Mouse (Mus musculus): ENCODE data around the gene Tubgcp6. TPM values are rescaled to one million over a fixed set of nuclear protein-coding genes. Genes with fewer than 3 reads are reported as not detected.

Gene Tubgcp6
- total RNA-seq, 2 experiments from 2014 or later: 26.5 to 30.0 TPM

DNA sequence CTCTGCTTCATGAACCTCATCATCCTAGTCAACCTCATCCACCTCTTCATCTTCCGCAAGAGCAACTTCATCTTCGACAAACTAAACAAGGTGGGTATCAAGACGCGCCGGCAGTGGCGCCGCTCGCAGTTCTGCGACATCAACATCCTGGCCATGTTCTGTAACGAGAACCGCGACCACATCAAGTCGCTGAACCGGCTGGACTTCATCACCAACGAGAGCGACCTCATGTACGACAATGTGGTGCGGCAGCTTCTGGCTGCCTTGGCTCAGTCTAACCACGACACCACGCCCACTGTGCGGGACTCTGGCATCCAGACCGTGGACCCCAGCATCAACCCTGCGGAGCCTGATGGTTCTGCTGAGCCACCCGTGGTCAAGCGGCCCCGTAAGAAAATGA is 54.7 kb downstream of the Tubgcp6 start:
- DNase-seq (ENCODE audit: low spot score in 2 of 2): no peak

DNA sequence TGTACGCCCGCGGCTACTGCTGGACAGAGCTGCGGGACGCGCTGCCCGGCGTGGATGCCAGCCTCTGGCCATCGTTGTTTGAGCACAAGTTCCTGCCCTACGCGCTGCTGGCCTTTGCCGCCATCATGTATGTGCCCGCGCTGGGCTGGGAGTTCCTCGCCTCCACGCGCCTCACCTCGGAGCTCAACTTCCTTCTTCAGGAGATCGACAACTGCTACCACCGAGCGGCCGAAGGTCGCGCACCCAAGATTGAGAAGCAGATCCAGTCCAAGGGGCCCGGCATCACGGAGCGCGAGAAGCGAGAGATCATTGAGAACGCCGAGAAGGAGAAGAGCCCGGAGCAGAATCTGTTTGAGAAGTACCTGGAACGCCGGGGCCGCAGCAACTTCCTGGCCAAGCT is 55.3 kb downstream of the Tubgcp6 start:
- DNase-seq (ENCODE audit: low spot score in 2 of 2): no peak

DNA sequence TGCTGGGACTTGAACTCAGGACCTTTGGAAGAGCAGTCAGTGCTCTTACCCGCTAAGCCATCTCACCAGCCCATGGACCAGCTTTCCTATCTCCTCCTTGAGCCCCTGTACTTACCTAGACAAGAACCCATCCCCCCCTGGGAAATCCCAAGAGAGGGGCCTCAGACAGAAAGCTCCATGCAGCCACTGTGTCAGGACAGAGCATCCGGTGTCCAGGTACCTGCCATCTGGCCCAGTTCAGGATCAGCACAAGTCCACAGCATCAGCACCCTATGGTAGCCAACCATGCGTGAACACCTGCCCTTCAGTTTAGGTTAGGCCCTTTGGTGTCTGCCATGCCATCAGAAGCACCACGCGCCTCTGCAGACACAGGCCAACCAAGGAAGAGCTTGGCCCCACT is 58.0 kb downstream of the Tubgcp6 start:
- peak in 1 of 2 experiments; percentile 10 for DNase-seq (ENCODE audit: low spot score in 2 of 2)

DNA sequence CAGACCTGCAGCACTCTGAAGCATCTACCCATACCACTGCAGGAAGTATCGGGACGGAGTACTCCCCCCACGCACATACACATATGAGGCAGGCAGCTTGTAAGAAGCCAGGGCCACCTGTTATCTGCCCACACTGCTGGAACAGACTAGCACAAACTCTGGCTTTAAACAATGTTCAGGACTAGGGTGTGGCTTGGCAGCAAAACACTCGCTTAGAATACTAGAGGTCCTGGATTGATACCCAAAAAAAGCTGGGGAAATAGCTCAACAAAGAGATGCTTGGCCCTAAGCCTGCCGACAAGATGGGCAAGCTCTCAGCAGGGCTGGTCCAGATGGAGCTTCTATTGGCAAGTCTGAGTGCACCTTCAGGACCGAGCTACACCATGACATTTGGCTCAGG is 59.4 kb downstream of the Tubgcp6 start:
- DNase-seq (ENCODE audit: low spot score in 2 of 2): peak in 1 of 2 experiments; percentile 56

DNA sequence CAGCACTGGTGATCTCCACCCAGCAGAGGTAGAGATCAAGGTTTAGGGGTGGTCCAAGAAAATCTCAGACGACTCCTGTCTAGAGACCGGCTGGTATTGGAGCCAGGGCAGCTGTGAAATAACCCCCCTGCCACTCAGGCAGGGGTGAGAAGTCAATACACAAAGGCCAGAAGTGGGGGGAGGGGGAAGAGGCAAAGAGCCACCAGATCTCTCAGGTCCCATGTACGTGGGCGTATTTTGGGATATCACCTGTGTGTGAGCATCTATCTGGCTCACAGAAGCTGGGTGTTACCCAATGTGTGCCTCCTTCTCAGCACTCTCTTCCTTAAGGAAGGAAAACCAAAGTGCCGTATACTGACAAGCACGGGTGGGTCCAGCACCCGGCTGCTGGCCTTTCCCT is 59.9 kb downstream of the Tubgcp6 start:
- DNase-seq (ENCODE audit: low spot score in 2 of 2): no peak

DNA sequence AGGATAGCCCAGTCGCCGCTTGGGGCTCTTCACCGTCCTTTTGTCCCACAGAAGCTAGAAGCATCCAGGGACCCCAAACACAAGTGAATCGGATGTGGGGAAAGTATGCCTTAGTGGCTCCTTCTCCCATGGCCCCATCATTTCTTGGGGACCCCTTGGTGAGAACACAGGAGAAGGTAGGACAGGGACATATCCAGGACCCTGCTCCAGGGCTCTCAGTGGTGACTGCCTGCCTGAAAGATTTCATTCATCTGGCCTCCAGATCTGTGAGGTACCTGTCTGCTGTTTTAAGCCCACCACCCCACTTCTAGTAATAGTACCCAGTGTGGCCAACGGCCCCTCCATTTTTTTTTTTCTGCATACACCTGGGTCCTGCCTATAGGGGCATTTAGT is 60.4 kb downstream of the Tubgcp6 start:
- DNase-seq (ENCODE audit: low spot score in 2 of 2): peak in 1 of 2 experiments; percentile 11

DNA sequence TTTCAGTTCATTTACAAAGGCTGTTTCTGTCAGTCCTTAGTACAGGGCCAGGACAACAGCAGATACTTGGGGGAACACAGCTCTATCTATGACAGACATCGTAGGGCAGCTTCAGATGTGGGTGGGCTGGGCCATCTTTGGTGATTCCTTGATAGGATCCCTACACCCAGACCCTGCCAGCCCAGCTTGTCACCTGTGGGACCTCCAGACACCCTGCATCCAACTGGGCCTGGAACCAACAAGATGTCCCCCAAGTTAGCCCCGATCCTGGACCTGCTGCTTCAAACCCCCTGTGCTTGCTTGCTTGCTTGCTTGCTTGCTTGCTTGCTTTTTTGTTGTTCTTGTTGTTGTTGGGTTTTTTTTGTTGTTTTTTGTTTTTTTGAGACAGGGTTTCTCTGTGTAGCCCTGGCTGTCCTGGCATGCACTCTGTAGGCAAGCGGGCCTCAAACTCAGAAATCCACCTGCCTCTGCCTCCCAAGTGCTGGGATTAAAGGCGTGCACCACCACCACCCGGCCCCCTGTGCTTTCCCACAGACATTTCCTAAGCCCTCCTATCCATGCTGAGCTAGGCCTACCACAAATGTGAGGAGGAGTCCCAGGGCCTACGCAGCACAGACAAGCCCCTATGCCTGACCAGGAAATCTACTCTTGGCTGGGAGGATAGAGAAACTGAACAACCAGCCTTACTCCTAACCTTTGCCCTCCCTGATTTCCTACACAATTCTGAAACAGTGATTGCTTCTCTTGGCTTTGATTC is 61.0 kb downstream of the Tubgcp6 start:
- peak in 1 of 2 experiments; percentile 11 for DNase-seq (ENCODE audit: low spot score in 2 of 2)

DNA sequence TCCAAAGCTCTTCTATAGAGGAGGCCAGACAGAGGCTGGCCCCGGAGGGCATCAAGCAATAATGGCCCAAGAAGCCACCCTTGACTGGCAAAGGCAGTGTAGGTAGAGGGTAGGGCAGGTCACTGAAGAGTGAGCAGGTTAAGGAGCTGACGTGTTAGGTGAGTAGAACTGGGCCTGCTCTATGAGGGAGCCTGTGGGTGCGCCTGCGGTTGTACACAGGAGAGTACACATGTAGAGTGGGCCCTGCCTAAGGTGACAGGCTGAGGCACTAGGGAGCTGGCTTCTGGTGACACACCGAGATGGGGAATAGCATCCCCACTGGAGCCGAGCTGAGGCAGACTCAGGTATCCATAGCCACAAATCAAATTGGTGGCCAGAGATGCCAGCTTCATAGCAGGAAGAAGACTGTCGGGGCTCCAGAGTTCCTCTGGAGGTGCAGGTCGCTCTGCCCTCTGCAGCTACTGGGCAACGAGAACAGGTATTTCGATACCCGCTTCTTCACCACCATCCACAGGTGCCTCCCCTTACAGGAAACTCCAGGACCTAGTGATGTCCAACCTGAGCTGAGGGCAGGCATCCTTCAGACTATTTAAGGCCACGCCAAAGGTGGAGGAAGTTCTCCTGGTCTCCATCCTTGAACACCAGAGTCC is 62.0 kb downstream of the Tubgcp6 start:
- DNase-seq (ENCODE audit: low spot score in 2 of 2): peak in 1 of 2 experiments; percentile 22

DNA sequence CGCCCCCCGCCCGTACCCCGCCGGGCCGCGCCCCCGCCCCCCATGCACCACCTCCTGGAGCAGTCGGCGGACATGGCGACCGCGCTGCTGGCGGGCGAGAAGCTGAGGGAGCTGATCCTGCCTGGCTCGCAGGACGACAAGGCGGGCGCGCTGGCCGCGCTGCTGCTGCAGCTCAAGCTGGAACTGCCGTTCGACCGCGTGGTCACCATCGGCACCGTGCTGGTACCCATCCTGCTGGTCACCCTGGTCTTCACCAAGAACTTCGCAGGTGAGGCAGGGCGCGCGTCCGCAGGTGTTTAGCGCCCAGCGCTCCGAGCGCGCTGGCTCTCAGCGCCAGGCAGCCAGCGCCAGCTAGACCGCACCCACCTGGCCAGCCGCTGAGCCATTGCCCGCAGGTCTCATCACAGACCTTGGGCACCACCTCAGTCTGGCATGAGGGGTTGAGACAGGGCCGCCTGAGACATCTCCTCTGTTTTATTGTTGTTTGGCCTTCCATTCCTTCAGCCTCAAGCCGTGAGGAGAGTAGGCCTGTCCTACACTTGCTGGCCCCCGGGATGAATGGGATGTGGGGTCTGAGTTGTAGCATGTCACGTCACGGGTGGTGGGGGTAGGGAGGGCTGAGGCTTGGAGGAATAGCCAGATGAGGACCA is 62.8 kb downstream of the Tubgcp6 start:
- peak in 1 of 2 experiments; percentile 59 for DNase-seq (ENCODE audit: low spot score in 2 of 2)

DNA sequence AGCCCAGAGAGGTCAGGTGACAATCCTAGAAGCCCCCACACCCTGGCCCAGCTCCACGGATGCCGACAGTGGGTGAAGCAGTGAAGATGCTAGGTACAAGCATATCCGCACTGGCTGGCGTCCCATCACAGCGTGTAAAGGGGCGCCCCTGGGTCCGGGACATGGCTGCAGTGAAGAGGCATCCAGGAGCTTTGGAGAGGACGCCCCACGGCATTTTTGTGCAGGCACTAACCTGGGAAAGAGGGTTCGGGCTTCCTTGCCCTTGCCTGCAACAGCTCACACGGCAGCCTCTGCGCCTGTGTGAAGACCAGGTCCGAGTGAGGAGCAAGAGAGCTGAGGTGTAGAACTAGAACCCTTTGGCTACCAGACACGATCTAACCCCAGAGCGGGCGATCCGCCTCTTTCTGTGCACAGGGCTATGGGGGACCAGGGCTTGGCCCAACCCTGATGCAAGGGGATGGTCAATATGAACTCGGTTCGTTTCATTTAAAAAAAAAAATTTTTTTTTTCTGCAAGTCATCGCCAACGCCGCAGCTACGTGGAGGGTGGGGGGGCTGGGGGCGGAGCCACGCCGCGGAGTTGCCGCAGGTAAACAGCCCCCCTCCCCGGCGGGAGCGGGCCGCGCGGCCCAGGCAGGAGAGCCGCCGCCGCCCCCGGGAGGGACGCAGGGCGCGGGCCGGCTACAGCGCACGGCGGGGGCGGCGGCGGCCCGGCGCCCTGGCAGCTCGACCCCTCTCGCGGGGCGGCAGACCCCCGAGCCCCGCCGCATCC is 63.6 kb downstream of the Tubgcp6 start, which contains the start of gene Panx2:
Panx2 (plus strand) TSS at position 574 of the 771 bp plus-strand sequence.
- DNase-seq (ENCODE audit: low spot score in 2 of 2): peak in 1 of 2 experiments; percentile 56

DNA sequence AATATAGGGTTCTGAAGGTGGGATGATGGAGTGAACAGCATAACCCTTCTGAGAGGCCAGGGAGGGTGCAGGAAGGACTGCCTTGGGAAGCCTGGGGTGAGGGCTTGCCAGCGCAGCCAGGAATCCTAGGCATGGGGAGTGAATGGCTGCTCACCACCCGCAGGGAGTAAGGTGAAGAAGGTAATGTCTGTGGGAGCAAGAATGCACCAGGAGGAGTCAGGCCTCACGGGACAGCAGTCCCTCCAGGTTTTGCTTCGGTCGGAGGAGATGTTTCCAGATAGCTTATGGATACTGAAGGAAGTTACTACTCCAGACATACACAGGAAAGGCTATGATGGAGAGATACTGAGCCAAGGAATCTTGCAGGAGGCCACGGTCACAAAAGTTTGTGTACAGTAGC is 64.2 kb downstream of the Tubgcp6 start:
- peak in 1 of 2 experiments; percentile 13 for DNase-seq (ENCODE audit: low spot score in 2 of 2)

DNA sequence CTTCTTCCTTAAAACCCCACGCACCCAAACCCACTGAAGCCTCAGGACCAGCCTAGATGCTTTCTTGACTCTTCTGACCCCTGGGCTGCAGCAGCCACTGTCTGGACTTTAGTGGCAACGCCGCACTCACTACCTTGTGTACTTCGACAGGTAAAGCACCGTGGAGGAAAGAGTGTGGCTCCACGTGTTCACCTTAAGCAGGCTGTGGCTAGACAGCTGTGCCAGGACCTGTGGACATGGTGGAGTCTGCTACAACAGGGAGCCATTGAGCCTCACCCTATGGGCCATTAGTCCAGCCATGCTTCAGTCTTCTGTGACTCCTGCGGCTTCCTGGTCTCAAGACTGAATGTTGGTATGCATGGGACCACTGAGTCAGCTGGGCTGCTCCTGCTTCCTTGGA is 68.2 kb downstream of the Tubgcp6 start:
- DNase-seq (ENCODE audit: low spot score in 2 of 2): no peak

Small RNA genes within 50 kb of the gene (microRNA-seq; reads per million reads assigned to microRNA genes)
- 0.89 to 1.8 reads per million in 2 experiments for gene Mir7118

Other genes starting within 250 kb of the Tubgcp6 start
- gene Ttll8, start 168.7 kb downstream of the Tubgcp6 start, total RNA-seq (2021): 1 to 10 TPM; 3.1 to 3.5 TPM
- 100 to 1,000 TPM; 138 to 141 TPM for gene Mlc1, start 144.1 kb downstream of the Tubgcp6 start, total RNA-seq (2021)
- not detected for gene Mov10l1, start 140.2 kb downstream of the Tubgcp6 start, total RNA-seq (2021)
- gene Panx2, start 63.4 kb downstream of the Tubgcp6 start, total RNA-seq (2021): 100 to 1,000 TPM; 119 to 121 TPM
- 10 to 100 TPM; 22.7 to 26.2 TPM for gene Trabd, start 48.0 kb downstream of the Tubgcp6 start, total RNA-seq (2021)
- gene Selenoo, start 34.0 kb downstream of the Tubgcp6 start, total RNA-seq (2021): 10 to 100 TPM; 21.4 to 21.5 TPM
- 10 to 100 TPM; 17.2 to 19.4 TPM for gene Hdac10, start 5.6 kb upstream of the Tubgcp6 start, total RNA-seq (2021)
- gene Mapk12, start 17.6 kb upstream of the Tubgcp6 start, total RNA-seq (2021): 1 to 10 TPM; 4.0 to 5.5 TPM
- 10 to 100 TPM; 18.4 to 25.3 TPM for gene Mapk11, start 26.5 kb upstream of the Tubgcp6 start, total RNA-seq (2021)
- gene Plxnb2, start 57.7 kb upstream of the Tubgcp6 start, total RNA-seq (2021): 10 to 100 TPM; 65.4 to 78.2 TPM
- 10 to 100 TPM; 33.1 to 37.5 TPM for gene Dennd6b, start 73.4 kb upstream of the Tubgcp6 start, total RNA-seq (2021)
- 100 to 1,000 TPM; 159 to 174 TPM for gene Ppp6r2, start 88.4 kb upstream of the Tubgcp6 start, total RNA-seq (2021)
- gene Sbf1, start 192.2 kb upstream of the Tubgcp6 start, total RNA-seq (2021): 100 to 1,000 TPM; 215 to 259 TPM
- gene Adm2, start 199.6 kb upstream of the Tubgcp6 start, total RNA-seq (2021): not detected
- gene Miox, start 211.3 kb upstream of the Tubgcp6 start, total RNA-seq (2021): not detected
- 10 to 100 TPM; 24.1 to 29.3 TPM for gene Lmf2, start 232.5 kb upstream of the Tubgcp6 start, total RNA-seq (2021)
- 10 to 100 TPM; 73.2 to 82.3 TPM for gene Ncaph2, start 232.6 kb upstream of the Tubgcp6 start, total RNA-seq (2021)

Data from layer of hippocampus, postnatal 10 days (tissue).